Mouse (Mus musculus): ENCODE data around the gene Shld1. TPM values are rescaled to one million over a fixed set of nuclear protein-coding genes. Genes with fewer than 3 reads are reported as not detected.

Gene Shld1
- total and polyA plus RNA-seq, 2 experiments, result 8.7 to 14.1 TPM

DNA sequence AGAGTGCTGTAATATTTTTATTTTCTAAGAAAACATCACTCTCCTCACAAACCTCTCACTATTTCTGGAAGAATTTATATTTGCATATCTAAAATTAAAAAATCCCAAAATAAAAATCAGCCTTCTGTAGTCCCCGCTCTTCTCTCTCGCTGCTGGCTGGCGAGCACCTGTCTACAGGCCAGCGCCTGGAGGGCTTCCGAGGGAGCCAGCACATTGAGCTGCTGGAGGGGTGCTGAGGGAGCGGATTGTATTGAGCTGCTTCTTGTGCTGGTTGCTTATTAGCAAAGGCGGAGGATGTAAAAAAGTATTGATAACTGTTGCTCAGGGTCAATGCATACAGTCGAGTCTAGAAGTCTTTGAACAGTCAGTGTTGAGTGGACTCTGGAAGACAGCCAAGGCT is 25.3 kb downstream of the Shld1 start:
- Histone ChIP-seq H3K4me1 (ENCODE audit: control insufficient read depth, insufficient read depth, low read length) (no peaks in the 10 kb centered on the region), H3K9ac (ENCODE audit: low read depth, low read length) (no peak overlapping the region), H3K79me2 (ENCODE audit: control insufficient read depth, insufficient read depth, low read length) (no peaks in the 10 kb centered on the region; the same call in 1 of the 2 replicates), H3K36me3 (ENCODE audit: control insufficient read depth, insufficient read depth, low read length) (no peaks in the 10 kb centered on the region), H3K27ac (replicated peaks; ENCODE audit: insufficient read depth, low read depth, low read length) (no peak overlapping the region), H3K27me3 (ENCODE audit: control insufficient read depth, insufficient read depth, low read length) (no peaks in the 10 kb centered on the region), H3K4me3 (ENCODE audit: insufficient read depth, low read depth, low read length) (no peak overlapping the region)
- DNase-seq (ENCODE audit: extremely low read depth, low read depth, low spot score), result no peak
- 91% methylated on average over 8 of the region's 8 CpGs for WGBS
- no peak for TF ChIP-seq POLR2A (IDR thresholded peaks at IDR 0.05; ENCODE audit: extremely low read depth, insufficient read depth, low read length)
- TF ChIP-seq CTCF (IDR thresholded peaks at IDR 0.05; ENCODE audit: low read depth, low read length), result no peak

DNA sequence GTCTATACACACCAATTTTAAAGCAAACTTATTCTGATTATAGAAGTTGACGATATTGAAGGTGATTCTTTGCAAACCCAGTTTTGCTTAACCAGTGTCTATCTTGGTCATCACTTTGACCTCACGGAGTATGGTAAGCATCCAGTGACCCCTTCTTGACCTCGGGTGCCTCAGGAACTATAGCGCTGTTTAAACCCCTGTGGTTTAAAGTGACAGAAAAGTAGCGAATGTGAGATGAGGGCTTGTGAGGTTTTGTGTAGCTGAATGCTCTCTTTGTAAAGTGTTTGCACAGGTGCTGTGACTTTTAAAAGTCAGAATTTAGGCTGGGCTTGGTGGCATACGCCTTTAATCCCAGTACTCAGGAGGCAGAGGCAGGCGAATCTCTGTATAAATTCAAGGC is 27.8 kb downstream of the Shld1 start:
- H3K9ac ChIP-seq (ENCODE audit: low read depth, low read length), result no peak overlapping the region
- no peaks in the 10 kb centered on the region for H3K79me2 ChIP-seq (ENCODE audit: control insufficient read depth, insufficient read depth, low read length)
- H3K27me3 ChIP-seq (ENCODE audit: control insufficient read depth, insufficient read depth, low read length), result no peaks in the 10 kb centered on the region
- H3K36me3 ChIP-seq (ENCODE audit: control insufficient read depth, insufficient read depth, low read length), result no peaks in the 10 kb centered on the region
- no peak for TF ChIP-seq CTCF (IDR thresholded peaks at IDR 0.05; ENCODE audit: low read depth, low read length)
- no peak for TF ChIP-seq POLR2A (IDR thresholded peaks at IDR 0.05; ENCODE audit: extremely low read depth, insufficient read depth, low read length)
- no peaks in the 10 kb centered on the region for H3K4me1 ChIP-seq (ENCODE audit: control insufficient read depth, insufficient read depth, low read length)
- WGBS, result 91% methylated on average over 7 of the region's 7 CpGs
- no peak for DNase-seq (ENCODE audit: extremely low read depth, low read depth, low spot score)
- no peak overlapping the region for H3K4me3 ChIP-seq (ENCODE audit: insufficient read depth, low read depth, low read length)
- H3K27ac ChIP-seq (replicated peaks; ENCODE audit: insufficient read depth, low read depth, low read length), result no peak overlapping the region

DNA sequence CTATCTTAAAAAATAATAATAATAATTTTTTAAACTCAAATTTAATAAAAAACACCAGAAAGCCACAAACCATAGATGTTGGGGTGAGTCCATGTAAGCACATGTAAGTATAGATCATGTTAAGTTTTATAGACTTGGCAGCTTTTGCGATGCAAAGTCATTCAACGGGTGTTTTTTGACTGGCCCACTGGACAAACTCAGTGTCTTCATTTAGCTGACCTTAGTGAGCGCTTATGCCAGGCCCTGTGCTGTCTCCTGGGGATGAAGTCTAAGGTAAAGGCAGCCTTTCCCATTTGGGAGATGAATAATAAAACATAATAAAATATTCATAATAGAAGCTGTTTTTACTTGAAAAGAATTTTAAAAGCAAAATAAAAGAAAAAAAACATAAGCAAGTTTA is 28.2 kb downstream of the Shld1 start:
- no peak for TF ChIP-seq CTCF (IDR thresholded peaks at IDR 0.05; ENCODE audit: low read depth, low read length)
- TF ChIP-seq POLR2A (IDR thresholded peaks at IDR 0.05; ENCODE audit: extremely low read depth, insufficient read depth, low read length), result no peak
- DNase-seq (ENCODE audit: extremely low read depth, low read depth, low spot score), result no peak
- H3K27ac ChIP-seq (replicated peaks; ENCODE audit: insufficient read depth, low read depth, low read length), result no peak overlapping the region
- no peak overlapping the region for H3K4me3 ChIP-seq (ENCODE audit: insufficient read depth, low read depth, low read length)
- no peaks in the 10 kb centered on the region for H3K27me3 ChIP-seq (ENCODE audit: control insufficient read depth, insufficient read depth, low read length)
- no peak overlapping the region for H3K9ac ChIP-seq (ENCODE audit: low read depth, low read length)
- WGBS, result 95% methylated on average over 3 of the region's 3 CpGs
- no peaks in the 10 kb centered on the region for H3K36me3 ChIP-seq (ENCODE audit: control insufficient read depth, insufficient read depth, low read length)
- H3K79me2 ChIP-seq (ENCODE audit: control insufficient read depth, insufficient read depth, low read length), result no peaks in the 10 kb centered on the region
- H3K4me1 ChIP-seq (ENCODE audit: control insufficient read depth, insufficient read depth, low read length), result no peaks in the 10 kb centered on the region

DNA sequence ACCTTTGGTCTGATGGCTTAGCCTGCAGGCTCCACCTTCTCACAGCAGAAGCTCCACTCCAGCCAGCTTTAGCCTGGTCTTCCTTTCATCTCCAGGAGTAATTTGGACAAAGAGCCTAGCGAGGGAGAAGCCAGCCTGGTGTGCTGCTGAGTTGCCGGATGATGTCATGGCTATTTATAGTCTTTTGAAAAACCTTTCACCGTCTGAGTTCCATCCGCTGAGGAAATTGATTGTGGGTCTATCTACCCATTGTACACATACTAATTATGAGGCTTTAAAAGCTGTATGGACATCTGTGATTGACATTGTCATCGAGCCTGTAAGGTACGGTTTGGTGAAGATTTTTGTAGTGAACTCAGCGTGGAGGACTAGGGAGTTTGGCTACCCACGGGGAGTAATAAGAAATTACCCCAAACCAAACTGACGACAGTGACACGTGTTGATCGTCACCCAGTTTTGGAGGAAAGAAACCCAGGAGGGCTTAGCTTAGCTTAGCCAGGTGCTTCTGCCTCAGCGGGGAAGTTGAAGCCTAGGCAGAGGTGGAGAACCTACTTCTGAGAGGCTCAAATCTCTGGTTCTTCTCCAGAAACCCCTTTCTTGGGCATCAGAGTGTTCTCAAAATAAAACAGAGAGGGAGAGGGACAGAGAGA is 28.8 kb downstream of the Shld1 start:
- TF ChIP-seq POLR2A (IDR thresholded peaks at IDR 0.05; ENCODE audit: extremely low read depth, insufficient read depth, low read length) (no peak), CTCF (IDR thresholded peaks at IDR 0.05; ENCODE audit: low read depth, low read length) (no peak)
- Histone ChIP-seq H3K4me1 (ENCODE audit: control insufficient read depth, insufficient read depth, low read length) (no peaks in the 10 kb centered on the region), H3K9ac (ENCODE audit: low read depth, low read length) (no peak overlapping the region), H3K27me3 (ENCODE audit: control insufficient read depth, insufficient read depth, low read length) (no peaks in the 10 kb centered on the region), H3K27ac (replicated peaks; ENCODE audit: insufficient read depth, low read depth, low read length) (no peak overlapping the region), H3K36me3 (ENCODE audit: control insufficient read depth, insufficient read depth, low read length) (no peaks in the 10 kb centered on the region), H3K4me3 (ENCODE audit: insufficient read depth, low read depth, low read length) (no peak overlapping the region), H3K79me2 (ENCODE audit: control insufficient read depth, insufficient read depth, low read length) (no peaks in the 10 kb centered on the region)
- DNase-seq (ENCODE audit: extremely low read depth, low read depth, low spot score), result no peak
- WGBS, result 77% methylated on average over 12 of the region's 12 CpGs

DNA sequence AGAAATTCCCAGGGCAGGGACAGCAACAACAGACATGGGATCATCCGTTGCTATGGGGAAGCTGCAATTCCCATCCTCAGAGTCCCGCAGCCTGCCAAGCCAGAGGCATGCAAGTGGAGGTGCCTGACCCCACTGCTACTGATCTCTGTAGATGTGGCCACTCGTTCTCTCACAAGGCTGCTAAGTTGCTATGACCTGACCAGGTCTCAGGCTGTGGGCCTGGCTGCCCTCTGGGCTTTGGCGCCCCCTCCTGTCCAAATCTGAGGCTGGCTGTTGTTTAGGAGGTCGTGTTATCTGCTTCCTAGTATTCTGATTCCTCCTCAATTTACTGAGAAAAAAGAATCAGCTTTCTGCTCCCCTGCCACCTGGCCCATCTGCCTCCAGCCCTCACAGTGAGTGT is 29.4 kb downstream of the Shld1 start:
- WGBS, result 32% methylated on average over 5 of the region's 5 CpGs
- H3K27me3 ChIP-seq (ENCODE audit: control insufficient read depth, insufficient read depth, low read length), result no peaks in the 10 kb centered on the region
- H3K9ac ChIP-seq (ENCODE audit: low read depth, low read length), result no peak overlapping the region
- H3K27ac ChIP-seq (replicated peaks; ENCODE audit: insufficient read depth, low read depth, low read length), result no peak overlapping the region
- H3K4me1 ChIP-seq (ENCODE audit: control insufficient read depth, insufficient read depth, low read length), result 0 out of 2 replicates have a peak, but pooled peaks cover 2% of the 10 kb centered on the region
- no peak overlapping the region for H3K4me3 ChIP-seq (ENCODE audit: insufficient read depth, low read depth, low read length)
- H3K79me2 ChIP-seq (ENCODE audit: control insufficient read depth, insufficient read depth, low read length), result no peaks in the 10 kb centered on the region
- TF ChIP-seq POLR2A (IDR thresholded peaks at IDR 0.05; ENCODE audit: extremely low read depth, insufficient read depth, low read length), result no peak
- TF ChIP-seq CTCF (IDR thresholded peaks at IDR 0.05; ENCODE audit: low read depth, low read length), result peak; percentile 93
- peak; percentile 38 for DNase-seq (ENCODE audit: extremely low read depth, low read depth, low spot score)
- no peaks in the 10 kb centered on the region for H3K36me3 ChIP-seq (ENCODE audit: control insufficient read depth, insufficient read depth, low read length)

DNA sequence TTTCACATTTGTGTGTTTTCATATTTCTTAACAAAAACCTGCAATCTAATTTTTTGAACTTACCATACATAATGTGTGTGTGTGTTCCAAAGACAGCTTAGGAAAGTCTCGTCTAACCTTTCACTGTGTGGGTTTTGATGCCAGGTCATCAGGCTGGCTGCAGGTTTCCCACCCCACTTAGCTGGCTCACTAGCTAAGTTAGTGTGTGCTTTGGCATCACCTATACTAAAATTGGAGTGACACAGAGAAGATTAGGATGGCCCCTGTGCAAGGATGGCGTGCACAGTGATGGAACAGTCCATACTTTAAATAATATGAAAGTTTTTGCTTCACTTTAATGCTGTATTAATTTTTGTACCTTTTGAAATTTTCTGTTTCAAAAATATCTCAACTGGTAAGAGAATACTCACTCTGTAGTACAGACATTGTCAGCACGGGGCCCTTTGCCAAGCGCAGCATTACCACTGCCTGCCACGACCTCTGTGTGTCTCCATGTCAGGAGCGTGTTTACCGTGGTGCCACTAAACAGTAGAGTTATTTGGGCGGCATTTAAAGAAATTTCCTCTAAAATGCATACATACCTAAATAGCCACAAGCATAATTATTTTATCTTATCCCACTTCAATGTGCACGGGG is 30.3 kb downstream of the Shld1 start:
- no peak overlapping the region for H3K9ac ChIP-seq (ENCODE audit: low read depth, low read length)
- 0 out of 2 replicates have a peak, but pooled peaks cover 2% of the 10 kb centered on the region for H3K4me1 ChIP-seq (ENCODE audit: control insufficient read depth, insufficient read depth, low read length)
- no peak overlapping the region for H3K27ac ChIP-seq (replicated peaks; ENCODE audit: insufficient read depth, low read depth, low read length)
- H3K79me2 ChIP-seq (ENCODE audit: control insufficient read depth, insufficient read depth, low read length), result no peaks in the 10 kb centered on the region
- TF ChIP-seq CTCF (IDR thresholded peaks at IDR 0.05; ENCODE audit: low read depth, low read length), result no peak
- no peak for TF ChIP-seq POLR2A (IDR thresholded peaks at IDR 0.05; ENCODE audit: extremely low read depth, insufficient read depth, low read length)
- H3K4me3 ChIP-seq (ENCODE audit: insufficient read depth, low read depth, low read length), result no peak overlapping the region
- H3K27me3 ChIP-seq (ENCODE audit: control insufficient read depth, insufficient read depth, low read length), result no peaks in the 10 kb centered on the region
- 91% methylated on average over 9 of the region's 9 CpGs for WGBS
- no peaks in the 10 kb centered on the region for H3K36me3 ChIP-seq (ENCODE audit: control insufficient read depth, insufficient read depth, low read length)
- DNase-seq (ENCODE audit: extremely low read depth, low read depth, low spot score), result no peak
